Mouse (Mus musculus): ENCODE measurements around the gene Galp.

- TF ChIP-seq CTCF (IDR thresholded peaks at IDR 0.05; ENCODE audit: insufficient read depth, low read length): no peak
- TF ChIP-seq POLR2A (IDR thresholded peaks at IDR 0.05; ENCODE audit: borderline replicate concordance, extremely low read depth, low read depth, low read length): no peak
Measured at GRCm38 (mm10) chr7:6184521-6184920, 12.4 kb upstream of the Galp start.
